Mouse (Mus musculus) heart, adult 11 months (tissue): ENCODE results near the gene Cxcl10.

Experiments
- DNase-seq: peaks from one replicate; pipeline ENCODE4 v3.0.0; 2022

The Cxcl10 gene

DNA sequence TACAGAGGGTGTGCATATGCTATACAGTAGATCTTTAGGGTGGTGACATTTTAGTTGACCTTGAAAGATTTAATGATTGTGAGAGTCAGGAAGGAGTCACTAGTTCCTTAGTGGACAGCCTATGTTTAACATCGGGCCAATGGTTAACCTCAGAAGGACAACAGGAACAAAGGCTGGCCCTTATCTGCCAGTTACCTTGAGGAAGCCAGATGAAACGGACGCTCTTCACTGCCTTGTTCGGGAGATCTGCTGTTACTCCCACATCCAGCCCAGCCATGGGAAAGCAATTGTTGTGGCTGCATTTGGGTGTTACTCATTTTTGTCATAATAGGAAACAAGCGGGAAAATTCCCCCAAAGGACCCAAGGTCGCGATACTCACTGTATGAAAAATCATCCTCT, 34.9 kb downstream of the Cxcl10 start:
- DNase-seq = peak; percentile 88

- DNase-seq = peak; percentile 94
Observed at GRCm38 (mm10) chr5:92312046-92312715, 36.5 kb downstream of the Cxcl10 start.

DNA sequence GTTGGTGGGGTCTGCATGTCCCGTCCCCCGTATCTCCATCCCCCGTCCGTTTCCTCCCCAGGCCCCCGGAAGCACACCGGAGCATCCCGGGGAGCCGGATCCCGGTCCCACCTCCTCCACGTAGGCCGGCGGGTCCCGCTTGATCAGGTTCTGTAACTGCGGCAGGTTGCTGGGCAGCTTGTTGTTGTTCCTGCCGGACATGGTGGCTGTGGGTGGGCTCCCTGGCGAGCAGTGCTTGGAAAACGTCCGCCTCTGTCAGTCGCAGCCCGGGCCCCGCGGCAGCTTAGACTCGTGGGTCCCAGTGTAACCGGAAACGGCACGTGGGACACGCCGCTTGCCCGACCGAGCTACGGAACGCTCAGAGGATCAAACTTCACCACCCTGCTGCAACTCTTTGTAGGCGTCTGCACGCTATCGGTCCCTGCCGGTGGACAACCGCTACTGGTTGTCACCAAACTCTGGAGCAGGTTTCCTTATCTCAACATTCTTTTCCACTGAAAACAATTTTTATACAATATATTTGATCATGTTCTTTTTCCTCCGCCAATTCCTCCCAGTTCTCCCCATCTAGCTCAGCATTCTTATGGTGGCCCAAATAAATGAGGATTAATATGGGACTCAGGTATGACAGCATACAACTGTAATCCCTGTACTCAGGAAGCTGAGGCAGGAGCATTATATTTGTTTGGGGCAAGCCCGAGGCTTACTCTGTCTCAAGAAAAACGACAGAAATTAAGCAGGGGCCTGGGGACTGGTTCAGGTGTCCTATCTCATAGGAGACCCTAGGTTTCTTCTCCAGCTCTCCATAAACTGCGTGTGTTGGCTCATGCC, 38.8 kb downstream of the Cxcl10 start, which contains the start of gene Sdad1:
Gene Sdad1, minus strand, starts transcription at position 799 of the 831 bp plus-strand sequence.
- peak; percentile 99 for DNase-seq

GRCm38 (mm10) chr5:92304291-92304690, 44.4 kb downstream of the Cxcl10 start:
- peak; percentile 66 for DNase-seq

GRCm38 (mm10) chr5:92302149-92302840, 46.4 kb downstream of the Cxcl10 start:
- peak; percentile 82 for DNase-seq
